Mouse (Mus musculus) lung, embryonic 16.5 days (tissue): Measurements from ENCODE around the gene 1600014C23Rik. TPM values are rescaled to one million over a fixed set of nuclear protein-coding genes. Genes with fewer than 3 reads are reported as not detected.

ENCODE experiments used
- polyA plus RNA-seq: library from polyadenylated mRNA; unstranded; fragments of >200 nt; fragmentation: Nextera tagmentation; extraction: Ambion mirVana; gene quantifications from 2 replicates; pipeline ENCODE4 v1.2.1, GENCODE M21; 2015

Gene 1600014C23Rik
- polyA plus RNA-seq, 1 experiment from 2014 or later, result not detected

Other genes starting within 250 kb of the 1600014C23Rik start
- 18.6 and 19.9 TPM in 2 replicates for gene Aars2, start 227.0 kb downstream of the 1600014C23Rik start, polyA plus RNA-seq
- 1.7 and 2.7 TPM in 2 replicates for gene Tcte1, start 210.4 kb downstream of the 1600014C23Rik start, polyA plus RNA-seq
- gene Tmem151b, start 184.2 kb downstream of the 1600014C23Rik start, polyA plus RNA-seq, result 1.2 and 1.4 TPM in 2 replicates
- 3.1 and 3.5 TPM in 2 replicates for gene Nfkbie, start 178.1 kb downstream of the 1600014C23Rik start, polyA plus RNA-seq
- 130 and 131 TPM in 2 replicates for gene Slc35b2, start 170.0 kb downstream of the 1600014C23Rik start, polyA plus RNA-seq
- 1,477 and 1,506 TPM in 2 replicates for gene Hsp90ab1, start 160.6 kb downstream of the 1600014C23Rik start, polyA plus RNA-seq
- 100 and 106 TPM in 2 replicates for gene Slc29a1, start 134.2 kb downstream of the 1600014C23Rik start, polyA plus RNA-seq
- 0.39 and 0.91 TPM in 2 replicates for gene Mymx, start 131.7 kb downstream of the 1600014C23Rik start, polyA plus RNA-seq
- gene Capn11, start 74.5 kb downstream of the 1600014C23Rik start, polyA plus RNA-seq, result 0.72 and 0.78 TPM in 2 replicates
- gene Mrpl14, start 47.5 kb downstream of the 1600014C23Rik start, polyA plus RNA-seq, result 191 and 214 TPM in 2 replicates
- 52.7 and 55.6 TPM in 2 replicates for gene Tmem63b, start 46.9 kb downstream of the 1600014C23Rik start, polyA plus RNA-seq